Mouse (Mus musculus): ENCODE data around the gene Coq10a.
A peak's percentile ranks its signal among the peaks of the same experiment; 100 is the strongest.

The Coq10a gene

GRCm38 (mm10) chr10:128368402-128369217 is at the start of gene Coq10a:
Gene Coq10a (minus strand): TSS chr10:128368997.
- DNase-seq = peak; percentile 97

GRCm38 (mm10) chr10:128414848-128415247 is 46.1 kb upstream of the Coq10a start:
- no peak for DNase-seq

DNA sequence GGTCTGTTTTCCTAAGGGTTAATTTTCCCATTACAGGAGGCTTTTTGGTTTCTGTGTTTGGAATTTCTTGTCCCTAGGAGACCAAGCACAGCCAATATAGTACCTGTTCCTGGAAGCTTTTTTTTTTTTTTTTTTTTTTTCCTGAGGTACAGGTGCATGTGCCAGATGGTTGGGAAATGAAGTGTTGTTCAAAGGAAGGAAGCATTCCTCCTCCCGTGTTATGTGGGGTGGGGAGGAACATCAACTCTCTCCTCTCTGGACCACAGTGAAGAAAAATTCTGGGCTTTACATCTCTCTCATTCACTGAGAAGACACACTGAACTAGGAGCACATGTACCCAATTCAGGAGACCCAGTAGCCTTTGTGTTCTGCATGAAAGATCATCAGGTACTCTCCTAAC is 44.3 kb upstream of the Coq10a start:
- no peak for DNase-seq

DNA sequence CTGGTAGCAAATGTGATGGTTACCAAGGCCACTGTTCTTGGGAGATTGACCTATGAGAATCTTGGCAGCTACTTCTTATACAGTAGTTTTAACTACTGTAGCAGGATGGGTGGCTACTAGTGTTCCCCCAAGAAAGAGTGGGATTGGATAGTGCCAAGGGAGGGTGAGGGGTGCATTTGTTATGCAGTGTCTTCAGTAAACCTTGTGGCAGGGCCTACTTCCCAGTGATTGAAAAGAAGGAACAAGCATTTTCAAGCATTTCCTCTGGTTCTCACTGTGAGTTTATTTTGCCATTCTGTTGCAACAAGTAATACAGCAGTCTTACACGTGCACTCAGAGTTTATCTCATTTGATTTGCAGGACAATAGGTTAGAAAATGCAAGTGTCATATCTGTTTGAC is 43.8 kb upstream of the Coq10a start:
- no peak for DNase-seq

GRCm38 (mm10) chr10:128412055-128412381 is 43.2 kb upstream of the Coq10a start:
- DNase-seq = no peak

DNA sequence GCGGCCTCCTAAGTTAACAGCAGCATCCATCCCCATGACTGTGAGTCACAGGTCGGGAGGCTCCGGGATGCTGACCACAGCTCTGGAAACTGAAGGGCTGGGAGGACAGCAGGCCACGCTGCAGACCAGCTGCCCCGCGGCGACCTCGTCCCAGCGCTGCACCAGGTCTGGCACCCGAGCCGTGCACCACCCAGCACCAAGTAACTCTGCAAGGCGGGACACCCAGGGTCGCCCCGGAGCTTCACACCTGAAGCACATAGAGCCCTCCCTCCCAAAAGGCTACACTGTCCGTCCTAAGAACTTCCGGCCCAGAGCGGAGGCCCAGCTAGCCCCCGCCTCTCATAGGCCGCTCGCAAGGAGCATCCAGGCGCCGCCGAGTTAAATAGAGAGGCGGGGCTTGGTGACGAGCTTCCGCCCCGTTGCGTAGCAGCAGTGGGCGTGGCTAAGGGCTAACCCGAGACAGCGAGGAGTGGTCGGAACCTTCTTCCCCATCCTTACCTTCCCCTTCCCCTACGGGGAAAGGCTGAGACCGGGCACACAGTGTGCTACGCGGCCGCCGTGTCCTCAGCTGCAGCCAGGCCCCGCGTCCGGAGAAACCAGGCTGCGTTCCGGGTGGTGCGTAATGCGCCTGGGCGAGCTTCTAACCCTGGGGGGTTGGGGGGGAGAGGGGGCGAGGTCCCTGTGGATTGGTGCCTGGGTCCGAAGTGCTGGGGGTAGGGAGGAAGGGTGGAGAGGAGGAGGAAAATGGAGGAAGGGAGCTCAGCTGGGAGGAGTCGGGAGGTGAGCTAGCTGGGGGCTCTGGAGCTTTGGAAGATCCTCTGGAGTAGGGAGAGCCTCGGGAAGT is 42.6 kb upstream of the Coq10a start, which contains the start of the genes Nabp2 and Rnf41:
Gene Nabp2, minus strand, starts transcription at position 282 of the 844 bp plus-strand sequence.
Gene Rnf41, plus strand, starts transcription at position 447 of the 844 bp plus-strand sequence.
- DNase-seq = peak; percentile 98

- DNase-seq = no peak
Measured at GRCm38 (mm10) chr10:128410560-128410845, 41.7 kb upstream of the Coq10a start.

GRCm38 (mm10) chr10:128409692-128410559 is 41.1 kb upstream of the Coq10a start:
- DNase-seq = peak; percentile 100

DNA sequence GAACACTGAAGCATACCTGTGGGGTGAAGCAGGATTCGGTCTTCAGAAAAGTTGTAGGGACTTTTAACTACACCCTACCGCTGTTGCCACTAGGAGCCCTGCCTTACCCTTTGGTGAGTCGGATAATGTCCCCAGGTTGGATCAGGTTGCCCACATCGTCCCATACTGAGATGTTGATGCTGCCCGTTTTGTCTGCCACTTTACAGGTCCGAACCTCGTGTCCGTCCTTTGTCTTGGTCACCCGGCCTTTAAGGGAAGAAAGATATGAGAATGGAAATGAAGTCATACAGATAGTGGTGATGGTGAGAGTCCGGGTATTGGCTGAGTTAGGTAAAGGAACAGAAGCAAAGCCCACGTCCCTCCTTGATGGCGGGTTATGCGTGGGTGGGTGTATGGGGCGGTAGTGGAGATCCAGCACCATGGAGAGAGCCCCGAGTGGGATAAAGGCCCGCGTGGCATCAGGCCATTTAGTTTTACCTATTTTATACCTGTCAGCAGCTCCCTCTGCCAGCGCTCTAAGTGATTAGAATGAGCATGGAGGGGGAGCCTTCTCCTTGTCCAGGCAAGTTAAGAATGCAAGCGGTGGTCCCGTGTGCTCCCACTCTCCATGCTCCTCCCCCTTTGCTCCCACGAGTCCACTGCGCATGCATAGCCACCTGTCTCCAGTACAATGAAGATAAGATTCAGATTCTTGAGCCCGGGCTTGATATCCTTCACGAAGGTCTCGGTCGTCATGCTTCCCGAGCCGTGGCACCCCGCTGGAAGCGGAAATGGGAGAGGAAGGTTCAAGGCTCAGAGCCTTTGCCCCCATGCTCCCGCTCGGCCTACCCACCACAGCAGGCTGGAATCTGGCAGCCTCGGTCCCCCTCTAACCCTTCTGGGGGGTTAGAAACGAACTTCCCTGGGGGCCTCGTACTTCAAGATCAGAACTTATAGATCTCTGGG is 40.1 kb upstream of the Coq10a start:
- DNase-seq = peak; percentile 58

DNA sequence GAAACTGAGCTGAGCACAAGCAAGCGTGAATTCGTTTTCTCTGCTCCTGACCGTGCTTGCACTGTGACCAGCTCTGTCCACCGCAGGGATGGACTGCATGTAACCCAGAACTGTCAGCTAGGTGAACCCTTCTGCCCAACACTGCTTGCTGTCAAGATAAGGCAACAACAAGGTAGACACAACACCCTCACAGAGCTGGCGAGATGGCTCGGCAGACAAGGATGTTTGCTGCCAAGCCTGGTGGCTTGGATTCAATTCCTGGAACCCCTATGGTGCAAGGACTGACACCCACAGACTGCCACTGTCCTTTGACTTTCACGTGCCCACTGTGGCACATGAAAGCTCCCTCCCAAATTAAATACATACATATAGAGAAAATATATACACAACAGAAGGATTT is 35.1 kb upstream of the Coq10a start:
- no peak for DNase-seq

- DNase-seq = no peak
Measured at GRCm38 (mm10) chr10:128401638-128402037, 32.8 kb upstream of the Coq10a start.

GRCm38 (mm10) chr10:128401056-128401455 is 32.3 kb upstream of the Coq10a start, which contains the start of gene Slc39a5:
Gene Slc39a5 (minus strand): TSS chr10:128401229.
- no peak for DNase-seq

GRCm38 (mm10) chr10:128400338-128400737 is 31.5 kb upstream of the Coq10a start:
- DNase-seq = no peak

DNA sequence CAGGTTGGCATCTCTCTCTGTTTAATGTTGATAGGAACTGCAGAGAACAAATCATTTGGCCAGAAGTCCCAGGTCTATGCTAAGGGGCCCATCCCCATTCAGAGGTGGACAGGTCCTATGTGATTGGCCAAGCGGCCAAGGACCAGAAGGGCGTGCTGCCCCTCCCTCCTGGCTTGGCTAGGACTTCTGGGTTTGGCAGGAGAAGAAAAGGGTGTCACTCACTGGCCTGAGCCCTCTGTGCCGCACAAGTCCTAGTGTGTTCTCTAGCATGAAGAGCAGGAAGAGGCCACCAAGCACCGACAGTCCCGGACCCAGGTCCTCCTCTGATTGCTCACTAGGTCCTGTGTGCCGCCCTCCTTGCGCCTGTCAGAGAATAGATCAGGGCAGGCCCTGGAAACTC is 28.7 kb upstream of the Coq10a start:
- DNase-seq = no peak

GRCm38 (mm10) chr10:128396716-128397264 is 28.0 kb upstream of the Coq10a start:
- DNase-seq = no peak

- no peak for DNase-seq
Measured at GRCm38 (mm10) chr10:128396017-128396673, 27.3 kb upstream of the Coq10a start.

GRCm38 (mm10) chr10:128391850-128392249 is 23.1 kb upstream of the Coq10a start:
- DNase-seq = no peak

- DNase-seq = no peak
Measured at GRCm38 (mm10) chr10:128390366-128390765, 21.6 kb upstream of the Coq10a start.

- DNase-seq = no peak
Measured at GRCm38 (mm10) chr10:128389570-128389969, 20.8 kb upstream of the Coq10a start.

- no peak for DNase-seq
Measured at GRCm38 (mm10) chr10:128388941-128389340, 20.1 kb upstream of the Coq10a start.

DNA sequence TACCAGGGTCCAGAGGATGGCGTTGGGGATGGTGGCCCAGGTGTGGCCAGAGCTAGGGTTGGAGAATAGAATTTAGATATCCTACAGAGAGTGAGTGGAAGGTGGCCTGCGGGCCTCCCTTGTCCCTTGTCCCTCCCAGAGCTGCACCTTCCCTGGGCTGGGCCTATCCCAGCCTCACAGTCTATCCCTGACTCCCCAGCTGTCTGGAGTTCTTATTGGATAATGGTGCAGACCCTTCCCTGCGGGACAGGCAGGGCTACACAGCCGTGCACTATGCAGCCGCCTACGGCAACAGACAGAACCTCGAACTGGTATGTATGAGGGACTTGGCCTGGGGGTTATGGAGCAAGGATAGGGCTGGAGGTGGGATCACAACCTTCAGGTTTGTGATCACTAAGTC is 17.1 kb upstream of the Coq10a start:
- DNase-seq = no peak

Measured in retina, postnatal 1 day (tissue).